Mouse (Mus musculus) splenic B cell, adult 2 months (primary cell): ENCODE data around the gene Prr7.

Experiments used
- DNase-seq: peaks from one replicate; pipeline ENCODE4 v3.0.0-alpha.2; 2011; ENCODE audit warnings: low read depth, low spot score
- H3K27me3 ChIP-seq: 2 replicates; pipeline ENCODE4 v1.6.1; 2012; ENCODE audit warnings: mild to moderate bottlenecking, low read length, moderate library complexity, mixed read lengths; ENCODE audit not compliant: control insufficient read depth, poor library complexity, insufficient read depth, severe bottlenecking
- H3K36me3 ChIP-seq: 2 replicates; pipeline ENCODE4 v1.6.1; 2012; ENCODE audit warnings: mild to moderate bottlenecking, low read length, moderate library complexity, mixed read lengths; ENCODE audit not compliant: control insufficient read depth, poor library complexity, insufficient read depth, severe bottlenecking

Prr7 gene

DNA sequence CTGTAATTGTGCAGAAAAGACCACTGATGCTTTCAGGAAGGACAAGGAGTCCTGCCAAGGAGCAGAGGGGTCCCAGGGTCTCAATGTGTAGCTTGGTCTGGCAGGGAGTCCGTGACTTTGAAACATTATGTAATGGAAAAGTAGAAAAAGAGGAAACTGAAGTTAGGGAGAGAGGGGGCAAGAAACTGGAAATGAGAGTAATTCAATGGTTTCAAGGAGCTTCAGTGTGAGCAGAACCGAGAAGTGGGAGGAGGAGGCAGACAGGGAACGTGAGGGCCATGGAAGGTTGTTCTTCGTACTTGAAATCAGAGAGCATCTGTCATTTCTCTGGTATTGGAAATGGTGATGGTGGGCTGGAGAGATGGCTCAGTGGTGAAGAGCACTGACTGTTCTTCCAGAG is 55.5 kb downstream of the Prr7 start:
- H3K27me3 ChIP-seq, result no peaks in the 10 kb centered on the region
- DNase-seq, result no peak
- peaks cover 14% of the 10 kb centered on the region for H3K36me3 ChIP-seq

DNA sequence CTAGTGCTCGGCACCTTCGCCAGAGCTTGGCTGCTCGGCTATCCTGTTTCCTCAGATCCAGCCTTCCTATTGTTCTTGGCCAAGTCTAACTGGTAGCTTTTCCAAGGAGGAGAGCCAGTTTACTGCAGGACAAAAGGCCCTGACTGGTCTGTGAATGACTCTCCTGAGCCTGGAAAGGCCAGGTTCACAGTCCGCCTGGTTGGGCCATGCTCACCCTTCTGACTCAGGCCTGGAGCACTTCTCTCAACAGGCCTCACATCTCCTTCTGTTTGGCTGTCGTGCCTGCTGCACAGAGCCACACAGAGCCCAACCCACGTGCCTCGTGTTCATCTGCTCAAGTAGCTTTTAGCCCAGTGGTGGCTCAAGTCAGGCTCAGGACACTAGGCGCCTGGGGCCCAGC is 58.7 kb downstream of the Prr7 start:
- H3K36me3 ChIP-seq, result peaks cover 25% of the 10 kb centered on the region
- no peaks in the 10 kb centered on the region for H3K27me3 ChIP-seq
- DNase-seq, result no peak
